Mouse (Mus musculus): ENCODE measurements around the gene Dock2.

DNA sequence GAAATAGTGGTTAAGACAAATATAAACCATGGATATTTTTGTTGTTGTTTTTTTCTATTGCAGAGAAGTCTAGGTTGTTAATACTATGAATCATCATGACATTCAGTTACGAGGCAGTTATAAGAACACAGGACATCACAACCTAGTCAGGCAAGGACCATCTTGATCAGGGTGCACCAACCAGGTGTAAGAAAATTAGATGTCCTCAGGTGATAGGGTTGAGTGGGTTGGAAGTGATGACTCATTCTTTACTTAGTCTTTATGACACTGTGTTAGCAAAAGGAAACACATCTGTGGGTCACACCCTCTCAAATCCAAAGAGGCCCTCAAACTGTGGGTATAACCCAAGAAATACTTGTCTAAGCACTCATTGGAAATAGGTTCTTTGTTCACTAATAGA is 277.3 kb downstream of the Dock2 start:
- TF ChIP-seq CTCF (IDR thresholded peaks at IDR 0.05; ENCODE audit: low read depth, low read length) (no peak), POLR2A (IDR thresholded peaks at IDR 0.05; ENCODE audit: insufficient read depth, low read length) (no peak)
